Mouse (Mus musculus): Measurements from ENCODE around the gene Pgpep1l.

DNA sequence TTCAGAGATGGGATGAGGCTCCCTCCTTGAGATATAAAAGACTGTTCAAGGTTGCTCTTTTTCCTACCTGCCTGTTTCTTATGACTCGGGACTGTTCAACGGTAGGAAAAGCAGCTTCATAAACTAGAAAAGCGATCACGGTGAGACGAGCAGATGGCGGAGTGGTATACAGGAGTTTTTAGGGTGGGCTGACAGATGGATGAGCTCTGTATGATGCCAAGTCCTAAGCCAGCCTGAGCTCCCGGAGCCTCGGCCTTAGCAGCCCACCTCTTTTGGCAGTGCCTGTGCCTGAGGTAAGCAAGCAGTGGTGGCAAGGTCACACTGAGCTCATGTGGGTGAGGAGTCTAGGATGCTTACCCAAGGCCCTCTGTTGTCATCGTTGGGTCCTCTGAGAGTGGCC lies 33.2 kb downstream of the Pgpep1l start:
- TF ChIP-seq POLR2A (IDR thresholded peaks at IDR 0.05; ENCODE audit: low read depth, low read length) (no peak), CTCF (IDR thresholded peaks at IDR 0.05; ENCODE audit: extremely low read depth, insufficient read depth, insufficient read length, insufficient replicate concordance) (no peak)

All from spleen, adult 2 months (tissue).